Mouse (Mus musculus): ENCODE results near the gene Sh3bgr.

Gene Sh3bgr

DNA sequence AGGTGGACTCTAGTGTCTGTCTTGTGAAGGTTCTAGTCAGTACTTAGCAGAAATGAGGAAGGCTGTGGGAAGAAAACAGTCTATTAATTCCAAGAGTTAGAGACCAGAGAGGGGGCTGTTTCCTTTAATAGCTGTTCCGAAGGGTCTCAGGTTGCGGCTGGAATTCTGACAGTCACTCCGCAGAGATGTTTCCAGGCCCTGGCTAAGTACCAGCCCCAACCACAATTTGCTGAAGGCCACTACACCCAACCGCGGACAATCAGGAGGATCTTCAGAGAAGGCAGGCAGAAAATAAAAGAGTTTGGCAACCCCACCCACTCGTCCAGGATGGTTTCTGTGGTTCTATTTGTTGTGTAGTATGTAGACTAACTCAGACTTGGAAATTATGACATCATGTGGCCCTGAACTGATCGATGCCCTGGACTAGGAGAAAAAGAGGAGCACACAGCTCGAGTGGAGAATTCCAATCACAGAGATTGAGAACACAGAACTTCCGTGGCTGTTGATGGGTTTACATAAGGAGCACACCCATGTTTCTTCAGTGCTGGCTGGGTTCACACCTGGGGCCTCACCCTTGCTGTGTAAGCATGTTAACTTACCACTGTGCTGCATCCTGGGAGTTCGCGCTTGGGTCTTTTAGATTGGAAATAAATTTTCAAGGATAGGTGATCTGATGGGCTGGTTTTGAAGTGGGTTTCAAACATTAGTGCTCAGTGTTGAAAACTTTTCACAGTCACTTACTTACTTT, 1.4 kb downstream of the Sh3bgr start:
- in situ Hi-C loops (cut with MboI; ENCODE audit: unreplicated experiment in 2 of 2) = no loop called here

DNA sequence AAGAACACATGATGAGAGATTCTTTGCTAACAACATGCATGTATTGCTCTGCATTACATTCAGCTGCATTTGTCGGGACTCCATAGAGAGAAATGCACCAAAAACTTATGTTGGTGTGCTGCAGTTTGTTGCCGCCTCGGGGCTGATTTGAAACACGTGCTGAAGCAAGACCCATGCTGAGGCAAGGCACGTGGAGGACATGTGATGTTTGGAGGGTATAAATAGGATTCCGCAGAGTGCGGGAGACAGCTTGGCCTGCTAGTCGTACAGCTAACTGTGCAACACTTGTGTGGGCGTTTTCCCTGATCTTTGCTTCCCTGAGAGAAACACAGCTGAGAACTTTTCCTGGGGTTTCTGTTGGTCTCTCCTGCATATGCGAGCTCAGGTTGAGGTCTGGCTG, 9.5 kb downstream of the Sh3bgr start:
- in situ Hi-C loops (cut with MboI; ENCODE audit: unreplicated experiment in 2 of 2) = no loop called here

- in situ Hi-C loops (cut with MboI; ENCODE audit: unreplicated experiment in 2 of 2) = no loop called here
Observed at GRCm38 (mm10) chr16:96210856-96211255, 10.6 kb downstream of the Sh3bgr start.

DNA sequence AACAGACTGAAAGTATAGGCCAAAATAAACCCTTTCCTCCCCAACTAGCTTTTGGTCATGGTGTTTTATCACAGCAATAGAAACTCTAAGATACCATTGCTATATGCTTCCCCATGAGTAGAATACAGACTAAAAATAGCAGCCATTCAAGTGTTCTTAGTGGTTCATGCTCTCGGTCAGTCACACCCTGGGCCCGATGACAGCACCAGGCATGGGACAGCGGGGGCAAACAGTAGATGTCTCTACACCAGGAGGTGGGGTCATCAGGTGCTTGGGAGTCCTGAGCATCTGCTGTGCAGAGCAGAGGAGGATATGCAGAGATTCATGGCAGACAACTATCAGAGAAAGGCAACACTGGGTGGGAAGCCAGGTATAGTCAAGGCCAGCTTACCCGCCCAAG, 12.8 kb downstream of the Sh3bgr start:
- in situ Hi-C loops (cut with MboI; ENCODE audit: unreplicated experiment in 2 of 2) = no loop called here

- in situ Hi-C loops (cut with MboI; ENCODE audit: unreplicated experiment in 2 of 2) = loop anchor here (10.0 kb wide), 1 partner anchor 453 kb away; no protein-coding TSS in a partner anchor
Observed at GRCm38 (mm10) chr16:96221491-96221890, 21.2 kb downstream of the Sh3bgr start.

GRCm38 (mm10) chr16:96221959-96222358, 21.7 kb downstream of the Sh3bgr start:
- in situ Hi-C loops (cut with MboI; ENCODE audit: unreplicated experiment in 2 of 2) = loop anchor here (10.0 kb wide), 1 partner anchor 453 kb away; no protein-coding TSS in a partner anchor

- in situ Hi-C loops (cut with MboI; ENCODE audit: unreplicated experiment in 2 of 2) = loop anchor here (10.0 kb wide), 1 partner anchor 452 kb away; no protein-coding TSS in a partner anchor
Observed at GRCm38 (mm10) chr16:96222452-96222851, 22.2 kb downstream of the Sh3bgr start.

DNA sequence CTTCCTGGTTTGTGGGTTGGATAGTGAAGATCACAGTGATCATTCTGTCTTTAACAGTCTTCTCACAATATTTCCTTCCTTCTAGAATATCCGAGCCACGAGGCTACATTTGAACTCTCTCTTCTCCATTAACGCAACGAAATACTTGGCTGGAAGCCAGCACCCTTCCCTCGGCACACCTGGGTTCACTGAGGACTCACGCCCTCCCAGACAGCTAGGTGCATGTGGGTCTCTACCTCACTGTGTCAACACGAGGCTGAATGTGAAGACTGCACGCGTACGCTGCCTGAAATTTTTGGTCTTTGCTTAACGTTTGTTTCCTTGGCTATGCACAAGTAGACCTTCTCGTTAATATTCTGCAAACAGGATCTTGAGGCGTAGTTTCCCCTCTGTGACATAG, 28.2 kb downstream of the Sh3bgr start:
- in situ Hi-C loops (cut with MboI; ENCODE audit: unreplicated experiment in 2 of 2) = loop anchor here (5.0 to 25.0 kb wide), 4 partner anchors 114 to 1059 kb away; partner anchors contain the start of gene Pcp4 (in 2 of the 2)

- in situ Hi-C loops (cut with MboI; ENCODE audit: unreplicated experiment in 2 of 2) = loop anchor here (5.0 to 25.0 kb wide), 4 partner anchors 113 to 1058 kb away; partner anchors contain the start of gene Pcp4 (in 2 of the 2)
Observed at GRCm38 (mm10) chr16:96229044-96229555, 28.9 kb downstream of the Sh3bgr start.

- in situ Hi-C loops (cut with MboI; ENCODE audit: unreplicated experiment in 2 of 2) = loop anchor here (5.0 to 25.0 kb wide), 4 partner anchors 107 to 1064 kb away; partner anchors contain the start of gene Pcp4 (in 2 of the 2)
Observed at GRCm38 (mm10) chr16:96230411-96230810, 30.2 kb downstream of the Sh3bgr start.

GRCm38 (mm10) chr16:96231251-96231650, 31.0 kb downstream of the Sh3bgr start:
- in situ Hi-C loops (cut with MboI; ENCODE audit: unreplicated experiment in 2 of 2) = loop anchor here (5.0 to 25.0 kb wide), 4 partner anchors 106 to 1064 kb away; partner anchors contain the start of gene Pcp4 (in 2 of the 2)

GRCm38 (mm10) chr16:96231974-96232373, 31.7 kb downstream of the Sh3bgr start:
- in situ Hi-C loops (cut with MboI; ENCODE audit: unreplicated experiment in 2 of 2) = loop anchor here (5.0 to 25.0 kb wide), 4 partner anchors 105 to 1063 kb away; partner anchors contain the start of gene Pcp4 (in 2 of the 2)

DNA sequence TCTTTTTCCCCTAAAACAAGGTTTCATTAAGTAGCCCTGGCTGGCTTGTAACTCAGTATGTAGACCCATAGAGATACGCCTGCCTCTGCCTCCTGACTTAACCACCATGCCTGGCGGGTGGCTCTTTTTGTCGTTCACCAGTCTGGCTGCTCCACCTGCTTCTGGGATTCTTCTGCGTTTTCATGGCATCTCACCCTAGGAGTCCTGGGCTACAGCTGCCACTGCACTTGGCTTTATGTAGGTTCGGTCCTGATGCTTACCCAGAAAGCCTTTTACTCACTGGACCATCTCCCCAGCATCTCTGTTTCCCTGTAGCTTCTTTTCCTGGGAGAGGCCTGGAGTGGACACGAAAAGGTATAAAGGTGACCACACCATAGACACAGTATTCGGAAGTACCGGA, 33.7 kb downstream of the Sh3bgr start:
- in situ Hi-C loops (cut with MboI; ENCODE audit: unreplicated experiment in 2 of 2) = loop anchor here (5.0 to 25.0 kb wide), 4 partner anchors 103 to 1061 kb away; partner anchors contain the start of gene Pcp4 (in 2 of the 2)

GRCm38 (mm10) chr16:96235366-96235970, 35.2 kb downstream of the Sh3bgr start, which contains the start of gene B3galt5:
Gene B3galt5 (plus strand): TSS chr16:96235801.
- in situ Hi-C loops (cut with MboI; ENCODE audit: unreplicated experiment in 2 of 2) = loop anchor here (10.0 to 25.0 kb wide), 3 partner anchors 227 to 1059 kb away; partner anchors contain the start of gene Pcp4 (in 2 of the 2)

DNA sequence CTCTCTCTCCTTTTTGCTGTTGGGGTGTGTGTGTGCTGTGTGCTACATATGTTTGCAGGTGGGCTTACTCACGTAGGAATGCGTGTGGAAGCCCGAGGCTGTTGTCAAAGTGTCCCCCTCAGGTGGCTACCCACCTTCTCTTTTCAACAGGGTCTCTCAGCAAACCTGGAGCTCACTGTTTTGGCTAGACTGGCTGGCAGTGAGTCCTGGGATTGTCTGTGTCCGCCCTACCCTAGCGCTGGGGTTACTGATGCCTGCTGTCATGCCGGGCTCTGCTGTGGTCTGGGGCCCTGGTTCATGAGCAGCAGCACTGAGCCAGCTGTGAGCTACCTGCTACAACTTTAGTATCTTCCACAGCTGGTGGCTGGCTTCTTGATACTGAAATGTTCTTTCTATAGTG, 44.2 kb downstream of the Sh3bgr start:
- in situ Hi-C loops (cut with MboI; ENCODE audit: unreplicated experiment in 2 of 2) = loop anchor here (25.0 kb wide), 2 partner anchors 218 to 1043 kb away; partner anchors contain the start of gene Pcp4 (in 2 of the 2)

GRCm38 (mm10) chr16:96249635-96250034, 49.4 kb downstream of the Sh3bgr start:
- in situ Hi-C loops (cut with MboI; ENCODE audit: unreplicated experiment in 2 of 2) = loop anchor here (25.0 kb wide), 2 partner anchors 213 to 1038 kb away; partner anchors contain the start of gene Pcp4 (in 2 of the 2)

GRCm38 (mm10) chr16:96252146-96252545, 51.9 kb downstream of the Sh3bgr start:
- in situ Hi-C loops (cut with MboI; ENCODE audit: unreplicated experiment in 2 of 2) = no loop called here

- in situ Hi-C loops (cut with MboI; ENCODE audit: unreplicated experiment in 2 of 2) = no loop called here
Observed at GRCm38 (mm10) chr16:96258429-96258828, 58.2 kb downstream of the Sh3bgr start.

- in situ Hi-C loops (cut with MboI; ENCODE audit: unreplicated experiment in 2 of 2) = no loop called here
Observed at GRCm38 (mm10) chr16:96271736-96272135, 71.5 kb downstream of the Sh3bgr start.

DNA sequence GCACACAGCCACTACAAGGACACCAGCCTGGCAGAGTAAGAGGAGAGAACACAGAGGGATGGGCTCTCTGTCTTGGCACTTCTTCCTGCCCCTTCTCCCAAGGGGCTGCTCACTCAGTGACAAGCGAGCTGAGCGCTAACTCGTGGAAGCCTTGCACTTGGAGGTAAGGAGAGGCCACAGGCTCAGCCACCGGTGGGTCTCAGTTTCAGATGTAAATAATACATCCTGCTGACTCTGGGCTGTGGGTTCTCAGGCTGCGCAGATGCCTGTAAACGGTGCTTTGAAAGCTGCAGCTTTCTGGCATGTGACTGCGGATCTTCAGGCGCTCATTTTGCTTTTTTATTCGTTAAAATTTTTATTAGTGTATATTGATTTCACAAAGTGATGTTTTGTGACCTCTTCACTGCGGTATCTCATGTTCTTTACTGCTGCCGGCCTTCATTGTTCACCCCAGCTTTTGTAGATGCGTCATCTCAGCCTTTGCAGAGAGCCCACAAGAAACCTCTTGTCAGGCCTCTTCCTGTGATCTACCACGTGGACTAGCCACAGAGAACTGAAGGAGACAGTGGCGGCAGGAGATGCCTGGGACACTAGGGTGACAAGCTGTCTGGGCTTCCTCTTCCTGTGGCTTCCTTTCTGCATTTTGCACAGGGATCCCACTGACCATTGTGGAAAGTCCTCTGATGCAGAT, 72.8 kb downstream of the Sh3bgr start:
- in situ Hi-C loops (cut with MboI; ENCODE audit: unreplicated experiment in 2 of 2) = no loop called here
